Mouse (Mus musculus) megakaryocyte-erythroid progenitor cell, adult 5-6 weeks (primary cell): ENCODE results near the gene Syt14. TPM values are rescaled to one million over a fixed set of nuclear protein-coding genes. Genes with fewer than 3 reads are reported as not detected.

Experiments used
- ATAC-seq: replicated peaks from 2 replicates; pipeline ENCODE4 v1.8.0; 2016; ENCODE audit warnings: mild to moderate bottlenecking, inconsistent platforms; ENCODE audit not compliant: severe bottlenecking, poor library complexity, low FRiP score, low TSS enrichment
- total RNA-seq, 2 experiments: library from RNA; stranded (forward) in 1 of 2; stranded (reverse) in 1 of 2; fragments of 200-1000, 215-1000 nt in 1 of 2; fragments of >200 nt in 1 of 2; fragmentation: Nextera tagmentation in 1 of 2; gene quantifications; 2 replicates each; pipeline ENCODE4 v1.2.3; 2014 to 2017

The Syt14 gene
- total RNA-seq, 2 experiments from 2014 or later: not detected

DNA sequence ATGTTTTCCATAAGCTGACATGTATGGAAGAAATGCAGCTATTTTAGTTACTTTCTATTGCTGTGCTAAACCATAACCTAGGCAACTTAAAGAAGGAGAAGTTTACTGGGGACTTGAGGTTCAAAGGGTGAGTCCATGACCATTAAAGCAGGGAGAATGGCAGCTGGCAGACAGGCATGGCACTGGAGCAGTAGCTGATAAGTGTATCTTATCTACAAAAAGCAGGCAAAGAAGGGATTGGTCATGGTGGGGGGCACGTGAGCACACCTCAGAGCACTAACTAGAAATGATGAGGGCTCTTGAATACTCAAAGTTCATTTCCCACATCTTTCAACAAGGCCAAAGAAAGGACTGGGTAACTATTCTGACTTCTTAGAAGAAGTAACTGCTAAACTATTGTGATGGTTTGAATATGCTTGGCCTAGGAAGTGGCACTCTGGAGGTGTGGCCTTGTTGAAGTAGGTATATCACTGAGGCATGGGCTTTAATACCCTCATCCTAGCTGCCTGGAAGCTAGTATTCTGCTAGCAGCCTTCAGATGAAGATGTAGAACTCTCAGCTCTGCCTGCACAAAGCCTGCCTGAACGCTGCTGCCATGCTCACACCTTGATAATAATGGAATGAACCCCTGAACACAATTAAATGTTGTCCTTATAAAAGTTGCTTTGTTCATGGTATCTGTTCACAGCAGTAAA lies 41.2 kb downstream of the Syt14 start:
- ATAC-seq: peak; percentile 79

DNA sequence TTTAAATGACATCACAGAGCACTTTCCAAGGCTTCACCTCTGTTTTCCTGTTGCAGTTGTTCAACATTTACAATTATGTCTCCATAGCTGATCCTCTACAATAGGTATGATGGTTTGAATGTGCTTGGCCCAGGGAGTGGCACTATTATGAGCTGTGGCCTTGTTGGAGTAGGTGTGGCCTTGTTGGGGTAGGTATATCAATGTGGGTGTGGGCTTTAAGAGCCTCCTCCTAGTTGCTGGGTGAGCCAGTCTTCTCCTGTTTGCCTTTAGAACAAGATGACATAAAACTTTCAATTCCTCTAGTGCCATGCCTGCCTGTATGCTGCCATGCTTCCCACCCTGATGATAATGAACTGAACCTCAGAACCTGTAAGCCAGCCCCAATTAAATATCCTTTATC lies 42.1 kb downstream of the Syt14 start:
- no peak for ATAC-seq

DNA sequence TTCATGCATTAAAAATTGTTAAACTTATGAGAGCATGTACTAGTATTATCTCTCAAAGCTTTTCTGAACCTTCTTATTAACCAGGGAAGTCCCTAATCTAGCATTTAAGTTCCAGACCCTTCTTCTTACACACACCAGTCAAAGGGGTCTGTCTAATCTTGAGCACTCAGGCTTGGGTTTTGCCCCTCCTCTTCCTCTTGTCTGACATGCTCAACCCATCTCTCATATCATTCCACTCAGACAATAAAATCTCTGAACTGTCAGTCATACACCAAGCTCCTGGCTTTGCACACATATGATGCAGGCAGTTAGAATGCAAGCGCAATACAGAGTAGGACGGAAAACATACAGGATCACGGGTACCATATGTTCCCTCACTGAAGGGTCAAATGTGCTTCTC lies 48.4 kb downstream of the Syt14 start:
- ATAC-seq: 0 out of 2 replicates have a peak, but pooled peaks have one; percentile 55

DNA sequence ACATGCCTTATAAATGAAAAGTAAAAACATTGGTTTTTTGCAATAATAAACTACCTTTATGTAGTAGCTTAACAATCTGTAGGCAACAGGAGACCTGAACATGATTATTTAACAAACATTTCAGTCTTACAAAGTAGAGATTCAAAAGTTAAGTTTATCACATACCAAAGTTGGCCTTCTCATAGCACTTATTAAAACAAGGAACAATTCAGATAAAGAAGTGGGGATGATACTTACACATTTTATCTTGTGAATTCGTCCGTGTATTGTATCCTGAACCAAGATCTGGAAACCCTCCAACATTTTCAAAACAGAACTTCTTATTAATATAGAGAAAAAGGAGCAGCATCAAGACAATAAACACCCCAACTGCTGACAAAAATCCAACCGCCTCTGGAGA lies 49.1 kb downstream of the Syt14 start:
- ATAC-seq: no peak

DNA sequence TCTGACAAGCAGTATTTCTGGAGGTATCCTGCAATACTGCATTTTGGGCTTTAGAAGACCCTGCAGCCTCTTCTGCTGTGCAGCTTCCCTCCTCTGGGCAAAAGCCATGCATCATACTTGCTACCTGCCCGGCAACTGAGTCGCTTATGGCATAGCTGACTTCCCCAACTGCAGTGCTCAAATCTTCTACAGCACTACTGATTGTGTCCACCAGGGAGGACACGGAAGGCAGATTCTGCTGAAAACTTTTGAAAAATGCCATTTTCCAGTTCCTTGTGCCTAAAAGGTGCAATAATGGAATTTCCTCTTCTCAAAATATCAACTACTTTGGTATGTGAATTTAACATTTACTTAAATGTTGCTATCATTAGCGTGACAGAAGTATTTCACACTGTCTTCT lies 51.2 kb downstream of the Syt14 start:
- ATAC-seq: 0 out of 2 replicates have a peak, but pooled peaks have one; percentile 41

DNA sequence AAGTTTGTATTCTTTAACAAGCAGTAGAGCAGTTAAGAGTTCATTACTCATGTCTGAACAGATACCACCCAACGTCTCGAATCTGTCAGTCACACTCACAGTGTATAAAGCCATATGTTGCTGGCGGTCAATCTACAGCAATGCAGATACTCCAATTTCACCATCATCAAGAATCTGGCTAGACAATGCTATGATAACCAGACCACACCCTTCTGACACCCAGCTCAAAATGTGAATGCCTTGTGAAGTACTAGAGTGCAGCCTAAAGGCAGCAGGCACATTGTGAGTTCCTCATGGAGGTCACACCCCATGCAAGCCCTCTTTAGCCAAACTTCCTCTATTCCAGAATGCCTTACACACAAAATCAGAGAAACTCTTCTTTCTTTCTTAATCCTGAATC lies 53.9 kb downstream of the Syt14 start:
- ATAC-seq: peak; percentile 56

DNA sequence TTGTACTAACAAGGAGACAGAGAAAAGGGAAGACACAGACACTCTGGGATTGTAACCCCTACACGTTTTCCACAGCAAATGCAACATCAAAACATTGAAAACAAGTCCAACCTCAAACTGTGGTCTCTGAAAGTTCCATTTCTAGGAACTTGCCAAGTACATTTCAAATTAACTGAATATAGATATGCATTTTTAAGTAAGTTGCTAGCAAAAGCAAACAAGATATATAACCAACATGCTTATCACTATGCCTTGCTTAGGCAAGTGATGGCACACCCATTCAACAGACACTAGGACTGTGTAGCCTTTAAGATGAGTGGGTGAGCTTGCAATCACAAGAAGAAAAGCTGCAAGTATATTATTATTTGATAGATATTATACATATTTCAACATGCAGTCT lies 54.5 kb downstream of the Syt14 start:
- ATAC-seq: no peak

DNA sequence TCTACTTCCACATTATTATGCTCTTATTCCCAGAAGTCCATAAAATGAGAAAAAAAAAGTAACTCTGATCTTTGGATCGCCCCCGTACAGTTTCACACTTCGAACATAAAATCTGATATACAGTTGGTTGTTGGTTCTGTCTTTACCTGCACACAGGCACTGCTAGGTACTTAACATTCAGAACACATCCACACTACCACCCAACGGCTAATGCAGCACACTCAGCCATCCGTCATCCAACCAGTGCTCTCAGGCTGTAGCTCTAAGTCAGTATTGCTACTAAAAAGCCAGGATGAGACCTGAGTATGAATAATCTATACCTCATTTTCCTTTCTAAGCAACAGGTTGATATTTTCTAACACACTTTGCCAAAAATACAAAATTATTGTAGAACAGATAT lies 73.3 kb downstream of the Syt14 start:
- no peak for ATAC-seq

DNA sequence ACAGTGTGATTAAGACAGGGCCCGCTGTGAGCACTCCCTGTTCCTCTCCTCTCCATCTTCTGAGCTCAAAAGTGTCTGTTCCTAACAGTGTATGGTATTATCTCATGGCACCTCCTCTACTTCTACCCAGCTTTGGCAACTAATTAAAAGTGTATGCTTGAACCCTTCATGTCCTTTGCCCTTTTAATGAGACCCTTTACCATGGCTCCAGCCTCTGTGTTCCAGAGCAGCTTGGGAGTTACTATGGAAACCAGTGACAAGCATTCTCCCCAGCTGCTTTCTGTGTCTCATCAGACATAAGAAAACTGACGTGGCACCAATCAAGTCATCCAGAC lies 87.8 kb downstream of the Syt14 start:
- ATAC-seq: no peak

DNA sequence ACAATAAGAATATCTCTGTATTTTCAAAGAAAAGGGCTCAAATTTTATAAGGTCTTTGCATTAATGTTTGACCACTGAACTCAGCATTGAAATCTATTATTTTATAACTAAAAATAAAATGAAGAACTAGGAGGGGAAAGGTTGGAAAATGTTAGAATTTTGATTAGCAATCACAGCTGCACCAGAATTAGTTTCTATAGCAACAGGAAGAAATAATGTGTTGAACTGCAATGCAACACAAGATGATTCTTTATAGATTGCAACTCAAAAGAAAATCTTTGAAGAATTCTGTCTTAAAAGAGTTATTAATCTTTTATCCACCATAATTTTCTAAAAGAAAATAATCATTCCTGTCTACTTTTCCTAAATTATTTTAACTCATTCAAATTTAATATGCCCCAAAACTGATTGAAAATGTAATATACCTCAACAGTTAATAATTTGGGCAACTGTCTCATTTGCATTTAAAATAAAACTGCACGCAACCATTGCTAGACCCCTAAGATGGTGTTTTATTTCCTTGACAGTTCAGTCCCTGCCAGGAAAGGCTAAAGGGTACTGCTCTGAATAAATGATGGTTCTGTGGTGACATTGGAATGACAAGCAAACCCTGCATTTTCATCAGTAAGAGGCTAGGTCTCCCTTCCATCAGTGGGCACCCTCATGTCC lies 88.3 kb downstream of the Syt14 start:
- no peak for ATAC-seq

DNA sequence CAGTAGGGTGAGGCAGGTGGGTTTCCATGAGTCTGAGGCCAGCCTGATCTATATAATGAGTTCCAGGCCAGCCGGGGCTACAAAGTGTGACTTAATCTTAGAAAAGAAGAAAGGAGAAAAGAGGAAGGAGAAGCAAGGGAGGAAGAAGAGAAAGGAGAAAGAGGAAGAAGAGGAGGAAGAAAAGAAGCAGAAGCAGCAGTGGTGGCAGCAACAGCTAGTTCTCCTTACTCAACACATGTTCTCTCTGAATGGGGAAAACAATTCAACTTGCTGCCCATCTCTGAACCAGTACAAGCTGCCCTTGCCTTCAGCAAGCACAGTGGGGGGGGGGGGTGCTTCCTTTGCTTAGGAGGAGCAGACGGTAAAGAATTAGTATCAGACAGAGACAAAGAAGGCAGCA lies 96.5 kb downstream of the Syt14 start:
- no peak for ATAC-seq

DNA sequence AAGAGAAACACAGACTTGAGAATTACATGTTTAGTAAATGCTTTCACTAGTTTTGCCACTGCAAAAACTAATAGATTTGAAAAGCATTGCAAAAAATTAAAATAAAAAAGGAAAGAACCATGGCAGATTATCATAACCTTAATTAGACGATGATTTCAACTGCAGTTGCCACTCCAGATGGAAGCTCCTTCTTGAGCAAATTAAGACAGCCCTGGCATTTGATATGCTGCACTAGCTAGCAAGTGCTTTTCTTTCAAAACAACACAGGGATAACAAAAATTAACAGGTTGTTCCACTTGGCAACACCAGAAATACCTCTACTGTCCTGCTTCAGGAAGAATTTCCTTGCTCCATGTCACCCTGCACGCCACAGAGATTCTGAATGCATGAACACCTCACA lies 97.6 kb downstream of the Syt14 start:
- ATAC-seq: no peak

DNA sequence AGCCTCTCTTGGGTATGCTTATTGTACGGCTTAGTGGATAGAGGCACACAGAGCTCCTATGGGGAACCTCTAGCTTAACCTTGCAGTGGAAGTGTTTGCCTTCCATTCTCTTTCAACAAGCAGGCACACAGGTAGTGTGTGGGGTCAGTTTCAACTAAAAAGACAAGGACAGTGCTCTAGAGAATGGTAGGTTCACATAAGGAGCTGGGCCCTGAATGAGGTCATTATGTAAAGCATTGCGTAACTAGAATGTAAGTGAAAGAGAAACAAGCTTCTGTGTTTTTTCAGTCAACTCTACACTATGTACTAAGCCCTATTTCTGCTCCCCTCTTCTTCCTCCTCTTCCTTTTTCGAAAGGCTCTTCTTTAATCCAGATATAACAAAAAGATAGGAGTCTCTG lies 103.8 kb downstream of the Syt14 start:
- ATAC-seq: no peak

DNA sequence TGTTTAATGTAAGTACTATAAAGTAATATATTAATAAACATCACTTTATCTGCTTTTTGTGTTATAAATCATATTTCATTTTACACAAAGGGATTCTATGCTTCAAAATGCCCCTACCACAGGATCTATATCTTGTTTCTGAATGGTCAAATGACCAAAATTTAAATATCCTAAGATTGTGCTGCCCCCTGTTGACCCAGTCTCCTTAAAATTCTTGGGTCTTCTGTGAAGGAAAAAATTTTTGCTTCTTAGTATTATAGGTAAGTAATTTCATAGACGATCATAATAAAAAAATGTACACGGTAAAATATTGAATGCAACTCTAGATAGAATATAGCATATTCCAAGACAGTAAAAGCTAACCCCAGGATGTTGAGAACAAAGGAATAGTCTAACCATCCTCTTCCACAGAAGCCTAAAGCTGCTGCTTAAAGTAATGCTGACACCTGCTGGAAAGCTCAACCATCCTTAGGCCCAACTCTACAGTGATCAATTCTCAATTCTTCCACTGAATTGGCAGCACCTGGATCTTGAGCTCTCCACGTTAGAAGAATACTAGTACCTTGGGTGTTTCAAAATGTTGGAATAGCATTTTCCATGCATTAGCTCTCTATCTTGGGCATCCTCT lies 123.4 kb downstream of the Syt14 start:
- no peak for ATAC-seq

DNA sequence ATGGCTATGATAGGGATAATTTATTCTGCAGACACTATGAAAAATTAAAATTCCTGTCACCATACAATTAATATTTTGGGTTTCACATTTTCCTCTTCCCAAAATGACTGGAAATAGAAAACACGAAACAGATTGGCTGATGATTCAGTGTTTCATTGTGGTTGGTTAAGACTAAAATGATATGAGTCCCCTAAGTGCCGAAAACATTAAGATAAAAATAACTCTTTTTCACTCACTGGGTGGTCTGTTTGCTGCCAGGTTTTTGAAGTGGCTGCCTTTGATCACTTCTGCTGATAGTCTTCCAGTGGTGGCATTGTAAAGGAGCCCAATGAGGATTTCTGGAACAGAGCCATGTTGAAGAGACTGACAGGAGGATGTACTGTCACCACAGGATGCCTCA lies 134.1 kb downstream of the Syt14 start:
- ATAC-seq: no peak

DNA sequence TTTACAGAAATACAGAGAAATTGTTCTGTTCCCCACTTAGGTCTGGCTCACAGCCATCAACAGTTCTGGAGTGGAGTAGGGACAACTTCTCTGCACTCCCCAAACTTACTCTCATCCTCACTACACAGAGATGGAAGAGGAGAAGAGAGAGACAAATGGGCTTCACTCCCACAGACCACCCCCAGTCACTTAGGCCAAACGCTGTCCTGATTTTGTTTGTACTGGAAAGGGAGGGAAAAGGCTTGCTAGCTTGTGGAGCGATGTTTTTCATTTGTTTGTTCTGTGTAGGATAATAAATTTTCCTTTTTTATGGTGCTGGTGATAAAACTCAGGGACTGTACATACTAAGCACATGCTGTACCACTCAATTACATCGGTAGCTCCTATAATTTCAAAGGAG lies 134.7 kb downstream of the Syt14 start:
- ATAC-seq: no peak

DNA sequence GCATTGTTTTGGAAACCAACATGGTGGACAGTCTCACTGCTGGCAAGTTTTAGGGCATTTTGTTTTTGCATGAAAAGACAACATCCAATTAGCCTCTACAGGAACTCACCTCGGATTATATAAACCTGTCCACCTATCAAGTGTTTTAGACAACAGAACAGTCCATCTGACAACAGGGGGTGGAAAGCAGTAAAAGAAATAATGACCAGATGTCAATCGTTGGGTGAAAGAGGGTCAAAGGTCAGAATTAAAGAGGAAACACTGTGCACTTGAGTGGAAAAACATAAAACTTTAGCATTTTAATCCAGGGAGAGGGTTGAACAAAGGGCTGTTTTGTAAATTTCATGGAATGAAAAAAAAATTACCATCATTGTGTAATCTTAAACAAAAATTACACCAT lies 136.8 kb downstream of the Syt14 start:
- no peak for ATAC-seq

DNA sequence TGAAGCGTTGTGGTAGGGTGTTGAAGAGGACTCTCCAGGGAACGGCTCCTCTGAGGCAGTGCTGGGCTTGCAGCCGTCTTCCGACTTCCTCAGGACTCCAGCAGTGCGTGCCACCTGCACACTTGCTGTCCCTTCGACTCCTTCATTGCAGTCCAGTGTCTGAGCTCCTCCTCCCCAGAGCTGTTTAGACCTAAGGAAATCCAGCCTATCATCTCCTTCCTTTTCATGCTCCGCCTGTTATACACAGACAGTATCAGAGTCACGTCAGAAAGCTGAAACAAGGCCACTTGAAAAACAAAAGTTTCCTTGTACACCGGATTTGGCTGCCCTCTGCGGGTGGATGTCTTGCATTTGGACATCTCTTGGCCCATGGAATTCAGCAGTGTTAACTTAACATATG lies 138.4 kb downstream of the Syt14 start:
- no peak for ATAC-seq

DNA sequence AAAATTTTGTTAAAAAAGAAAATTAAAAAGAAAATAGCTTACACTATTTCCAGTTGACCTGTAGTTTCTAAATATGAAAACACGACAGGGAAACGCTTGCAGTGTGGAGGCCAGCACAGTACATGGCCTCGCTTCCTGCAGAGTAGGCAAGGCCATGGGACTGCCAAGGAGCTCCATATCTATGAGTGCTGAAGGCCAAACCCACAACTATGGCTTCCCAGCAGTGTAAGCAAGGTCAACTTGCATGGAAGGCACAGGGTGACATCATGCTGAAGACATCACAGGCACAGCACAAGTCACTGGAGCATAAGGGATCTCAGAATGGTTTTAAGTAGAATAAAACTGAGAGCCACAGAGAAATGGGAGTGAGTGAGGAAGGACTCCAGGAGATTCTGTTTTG lies 139.5 kb downstream of the Syt14 start:
- no peak for ATAC-seq

DNA sequence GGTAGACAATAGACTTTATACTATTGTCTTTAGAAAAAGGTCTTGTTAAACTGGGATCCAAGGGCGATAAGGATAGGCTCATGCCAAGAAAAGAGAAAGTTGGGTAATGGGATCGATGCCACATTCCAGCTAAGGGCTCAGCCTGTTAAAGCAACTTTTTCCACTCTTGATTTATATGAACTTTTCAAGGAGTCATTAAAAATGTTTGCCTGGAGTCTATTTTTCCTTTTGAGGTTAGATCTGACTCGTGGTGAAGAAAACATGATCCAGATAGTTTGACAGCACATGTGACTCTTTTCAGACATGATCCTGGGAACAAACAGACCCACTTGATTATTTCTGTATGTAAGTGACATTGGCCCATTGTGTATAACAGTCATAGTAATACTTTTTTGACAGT lies 144.9 kb downstream of the Syt14 start:
- no peak for ATAC-seq

DNA sequence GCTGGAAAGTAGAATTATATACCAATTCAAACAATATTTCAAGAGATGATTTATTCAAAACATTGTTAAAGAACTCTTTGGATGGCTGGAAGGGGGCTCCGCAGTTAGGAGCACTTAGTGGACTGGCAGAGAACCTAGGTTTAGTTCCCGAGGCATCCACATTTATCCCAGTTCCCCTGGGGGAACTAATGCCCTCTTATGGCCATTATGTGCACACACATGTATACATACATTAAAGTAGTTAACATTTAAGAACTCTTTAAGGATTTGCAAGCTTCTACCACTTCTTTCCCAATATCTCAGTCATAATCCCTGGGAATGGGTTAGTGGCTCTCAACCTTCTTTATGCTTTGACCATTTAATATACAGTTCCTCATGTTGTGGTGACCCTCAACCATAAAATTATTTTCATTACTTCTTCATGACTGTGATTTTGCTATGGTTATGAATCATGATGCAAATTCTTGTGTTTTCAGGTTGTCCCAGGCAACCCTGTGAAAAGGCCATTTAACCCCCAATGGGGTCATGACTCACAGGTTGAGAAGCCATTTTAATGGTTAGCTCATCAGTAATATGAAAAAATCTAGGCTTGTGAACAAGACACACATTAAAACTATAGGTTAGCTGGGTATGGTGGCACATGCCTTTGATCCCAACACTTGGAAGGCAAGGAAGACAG lies 152.8 kb downstream of the Syt14 start:
- ATAC-seq: peak; percentile 63
